Mouse (Mus musculus) CH12.LX (cell line): ENCODE measurements around the gene Cd3d. TPM values are rescaled to one million over a fixed set of nuclear protein-coding genes. Genes with fewer than 3 reads are reported as not detected.

Experiments used
- DNase-seq: peaks from one replicate; pipeline ENCODE4 v3.0.0-alpha.2; 2013; ENCODE audit errors: extremely low read depth
- H3K27ac ChIP-seq: 2 replicates; pipeline ENCODE4 v1.5.1; 2012; ENCODE audit warnings: low read depth, mild to moderate bottlenecking, control low read depth, moderate library complexity; ENCODE audit not compliant: insufficient read depth
- H3K27me3 ChIP-seq: replicated peaks from 2 replicates; pipeline ENCODE3; 2012; ENCODE audit warnings: inconsistent platforms
- H3K36me3 ChIP-seq, 2 experiments: replicated peaks in 1 of 2; 2 replicates each; pipeline versions ENCODE3 to v1.6.1; 2012; ENCODE audit warnings: inconsistent platforms in 1 of 2, low read length in 1 of 2, mild to moderate bottlenecking in 1 of 2, mixed read lengths in 1 of 2, moderate library complexity in 1 of 2; ENCODE audit not compliant: control insufficient read depth in 1 of 2, insufficient read depth in 1 of 2
- H3K4me1 ChIP-seq, 2 experiments: 2 replicates each; pipeline ENCODE4 v1.6.1; 2012; ENCODE audit warnings: inconsistent platforms in 1 of 2, moderate library complexity in 1 of 2; ENCODE audit not compliant: insufficient read depth in 2 of 2, control insufficient read depth in 1 of 2
- H3K4me2 ChIP-seq: 2 replicates; pipeline ENCODE4 v1.6.1; 2012; ENCODE audit warnings: low read depth, mild to moderate bottlenecking, control low read depth; ENCODE audit not compliant: poor library complexity, insufficient read depth, severe bottlenecking
- H3K4me3 ChIP-seq, 3 experiments: fragments of 150-350 bp in 1 of 3; sonication (generic) in 1 of 3; replicated peaks in 1 of 3; 2 replicates each; pipeline versions ENCODE3 to v1.5.1; 2011 to 2012; ENCODE audit warnings: low read depth in 2 of 3, low read length in 2 of 3, mild to moderate bottlenecking in 2 of 3, moderate library complexity in 2 of 3, control low read depth in 1 of 3, improper control_type of control experiment in 1 of 3, inconsistent platforms in 1 of 3, mixed read lengths in 1 of 3; ENCODE audit not compliant: poor library complexity in 1 of 3
- H3K79me2 ChIP-seq: replicated peaks from 2 replicates; pipeline ENCODE4 v1.6.1; 2012; ENCODE audit warnings: mild to moderate bottlenecking, moderate library complexity; ENCODE audit not compliant: control insufficient read depth, poor library complexity, insufficient read depth, severe bottlenecking; ENCODE audit errors: extremely low read depth
- H3K9ac ChIP-seq: 2 replicates; pipeline ENCODE4 v1.6.1; 2012; ENCODE audit warnings: low read depth, mild to moderate bottlenecking, control low read depth, moderate library complexity; ENCODE audit not compliant: insufficient read depth
- H3K9me3 ChIP-seq: replicated peaks from 2 replicates; pipeline ENCODE3; 2012; ENCODE audit warnings: low read length, inconsistent platforms, mixed read lengths
- BHLHE40 ChIP-seq: IDR thresholded peaks from 2 replicates; pipeline ENCODE4 v1.6.1; 2011; ENCODE audit warnings: mild to moderate bottlenecking, low read depth, low read length, improper control_type of control experiment
- CHD1 ChIP-seq: IDR thresholded peaks from 2 replicates; pipeline ENCODE4 v1.6.1; 2012; ENCODE audit warnings: low read depth, low read length, improper control_type of control experiment, inconsistent platforms
- CHD2 ChIP-seq: IDR thresholded peaks from 2 replicates; pipeline ENCODE4 v1.6.1; 2011; ENCODE audit warnings: low read length, improper control_type of control experiment
- CTCF ChIP-seq, 2 experiments: IDR thresholded peaks in 1 of 2; conservative IDR thresholded peaks in 1 of 2; 2 replicates each; pipeline ENCODE4 v1.5.1; 2011 to 2012; ENCODE audit warnings: low read depth in 2 of 2, low read length in 2 of 2, improper control_type of control experiment in 1 of 2, inconsistent platforms in 1 of 2, mild to moderate bottlenecking in 1 of 2, moderate library complexity in 1 of 2
- EP300 ChIP-seq: IDR thresholded peaks from 2 replicates; pipeline ENCODE4 v1.6.1; 2011; ENCODE audit warnings: low read length, improper control_type of control experiment
- ETS1 ChIP-seq: conservative IDR thresholded peaks from 2 replicates; pipeline ENCODE4 v1.6.1; 2012; ENCODE audit warnings: low read depth, mild to moderate bottlenecking, inconsistent platforms, low read length, improper control_type of control experiment, moderate library complexity
- GABPA ChIP-seq: IDR thresholded peaks from 2 replicates; pipeline ENCODE4 v1.6.1; 2012; ENCODE audit warnings: low read depth, low read length, improper control_type of control experiment, inconsistent platforms; ENCODE audit not compliant: insufficient replicate concordance
- IRF4 ChIP-seq: IDR thresholded peaks from 2 replicates; pipeline ENCODE4 v1.6.1; 2014; ENCODE audit warnings: low read depth, mild to moderate bottlenecking, inconsistent platforms, low read length, improper control_type of control experiment
- JUN ChIP-seq: IDR thresholded peaks from 2 replicates; pipeline ENCODE4 v1.6.1; 2011; ENCODE audit warnings: low read depth, mild to moderate bottlenecking, low read length, improper control_type of control experiment, moderate library complexity; ENCODE audit not compliant: insufficient read depth
- JUND ChIP-seq: conservative IDR thresholded peaks from 2 replicates; pipeline ENCODE4 v1.6.1; 2011; ENCODE audit warnings: low read depth, low read length, improper control_type of control experiment
- KAT2A ChIP-seq: IDR thresholded peaks from 2 replicates; pipeline ENCODE4 v1.6.1; 2012; ENCODE audit warnings: low read length, improper control_type of control experiment, inconsistent platforms; ENCODE audit not compliant: insufficient replicate concordance
- MAX ChIP-seq: IDR thresholded peaks from 2 replicates; pipeline ENCODE4 v1.6.1; 2011; ENCODE audit warnings: low read length, improper control_type of control experiment
- MEF2A ChIP-seq: IDR thresholded peaks from 2 replicates; pipeline ENCODE4 v1.6.1; 2014; ENCODE audit warnings: low read depth, mild to moderate bottlenecking, inconsistent platforms, low read length, improper control_type of control experiment, borderline replicate concordance
- MXI1 ChIP-seq: IDR thresholded peaks from 2 replicates; pipeline ENCODE4 v1.6.1; 2011; ENCODE audit warnings: mild to moderate bottlenecking, low read depth, low read length, improper control_type of control experiment
- MYC ChIP-seq: IDR thresholded peaks from 2 replicates; pipeline ENCODE4 v1.6.1; 2011; ENCODE audit warnings: low read depth, mild to moderate bottlenecking, improper control_type of control experiment, low read length
- PAX5 ChIP-seq: IDR thresholded peaks from 2 replicates; pipeline ENCODE4 v1.6.1; 2012; ENCODE audit warnings: low read length, inconsistent platforms, mixed read lengths
- POLR2A ChIP-seq: IDR thresholded peaks from 2 replicates; pipeline ENCODE4 v1.6.1; 2011; ENCODE audit warnings: low read depth, mild to moderate bottlenecking, improper control_type of control experiment, low read length
- POLR2AphosphoS2 ChIP-seq: IDR thresholded peaks from 2 replicates; pipeline ENCODE4 v1.6.1; 2011; ENCODE audit warnings: low read depth, low read length, improper control_type of control experiment
- RAD21 ChIP-seq: IDR thresholded peaks from 2 replicates; pipeline ENCODE4 v1.6.1; 2011; ENCODE audit warnings: low read depth, mild to moderate bottlenecking, low read length, improper control_type of control experiment, moderate library complexity
- RCOR1 ChIP-seq: conservative IDR thresholded peaks from 2 replicates; pipeline ENCODE4 v1.6.1; 2012; ENCODE audit warnings: low read depth, mild to moderate bottlenecking, inconsistent platforms, low read length, improper control_type of control experiment
- SMC3 ChIP-seq: IDR thresholded peaks from 2 replicates; pipeline ENCODE4 v1.6.1; 2011; ENCODE audit warnings: low read depth, low read length, improper control_type of control experiment
- TBP ChIP-seq: conservative IDR thresholded peaks from 2 replicates; pipeline ENCODE4 v1.6.1; 2011; ENCODE audit warnings: low read depth, low read length, improper control_type of control experiment
- USF1 ChIP-seq: IDR thresholded peaks from 2 replicates; pipeline ENCODE4 v1.6.1; 2014; ENCODE audit warnings: low read depth, mild to moderate bottlenecking, inconsistent platforms, low read length, improper control_type of control experiment
- ZKSCAN1 ChIP-seq: IDR thresholded peaks from 2 replicates; pipeline ENCODE4 v1.6.1; 2012; ENCODE audit warnings: low read depth, inconsistent platforms, low read length, improper control_type of control experiment, borderline replicate concordance
- ZNF384 ChIP-seq: IDR thresholded peaks from 2 replicates; pipeline ENCODE4 v1.6.1; 2012; ENCODE audit warnings: low read depth, low read length, improper control_type of control experiment, inconsistent platforms
- dilution Hi-C: fragments of 300-500 bp; cut with MboI; formaldehyde crosslinking; loops from 2 replicates; pipeline ENCODE4 v1.14.3; 2020; ENCODE audit warnings: low sequenced_read_pairs; ENCODE audit not compliant: extremely low pct_unique_long_range_greater_than_20kb, extremely low pct_ligation_motif_present
- in situ Hi-C: fragments of 300-500 bp; cut with MboI; formaldehyde crosslinking; loops from 3 replicates; pipeline ENCODE4 v1.14.3; 2019; ENCODE audit warnings: low sequenced_read_pairs, low pct_ligation_motif_present, low pct_unique_long_range_greater_than_20kb, mixed read lengths
- polyA plus RNA-seq: library from polyadenylated mRNA; unstranded; fragments of >175 nt; gene quantifications from 2 replicates; pipeline ENCODE4 v1.2.1, GENCODE M21; 2012; ENCODE audit warnings: low read depth; ENCODE audit not compliant: insufficient read length
- total RNA-seq, 2 experiments: library from RNA; depleted of rRNA; stranded (reverse); fragments of 300-350 nt in 1 of 2; fragments of >200 nt in 1 of 2; gene quantifications; 2 replicates each; pipeline ENCODE4 v1.2.3; 2012 to 2014

Gene Cd3d
- total and polyA plus RNA-seq, 3 experiments: 0.27 to 5.5 (median 2.6) TPM

- Histone ChIP-seq H3K4me2 (no peak overlapping the region), H3K27me3 (peaks cover 4% of the 10 kb centered on the region), H3K9me3 (no peaks in the 10 kb centered on the region), H3K9ac (no peak overlapping the region), H3K79me2 (no peaks in the 10 kb centered on the region), H3K27ac (no peak overlapping the region), H3K36me3 (no peaks in the 10 kb centered on the region), H3K4me1 (peaks cover 26 to 30% of the 10 kb centered on the region in 2 experiments), H3K4me3 (no peak overlapping the region)
- DNase-seq: no peak
- TF ChIP-seq SMC3 (no peak), IRF4 (no peak), RAD21 (no peak), KAT2A (no peak), MYC (no peak), MEF2A (no peak), MXI1 (no peak), USF1 (0 out of 2 replicates have a peak, but pooled peaks have one; percentile 7)
- dilution Hi-C loops: no loop called here
- in situ Hi-C loops: no loop called here
These were observed 495 bp downstream of the Cd3d start for GRCm38 (mm10) chr9:44982081-44982480.

- Histone ChIP-seq H3K9ac (no peak overlapping the region), H3K27me3 (peaks cover 4% of the 10 kb centered on the region), H3K4me2 (no peak overlapping the region), H3K27ac (no peak overlapping the region), H3K79me2 (no peaks in the 10 kb centered on the region), H3K4me3 (no peak overlapping the region), H3K4me1 (peaks cover 27 to 34% of the 10 kb centered on the region in 2 experiments), H3K36me3 (no peaks in the 10 kb centered on the region), H3K9me3 (no peaks in the 10 kb centered on the region)
- in situ Hi-C loops: no loop called here
- dilution Hi-C loops: no loop called here
- TF ChIP-seq TBP (no peak), RAD21 (no peak), BHLHE40 (no peak), ETS1 (no peak), MAX (no peak)
- no peak for DNase-seq
These were observed 945 bp downstream of the Cd3d start for GRCm38 (mm10) chr9:44982531-44982930.

GRCm38 (mm10) chr9:44983001-44983400 lies 1.4 kb downstream of the Cd3d start:
- Histone ChIP-seq H3K79me2 (no peaks in the 10 kb centered on the region), H3K9ac (no peak overlapping the region), H3K4me3 (no peak overlapping the region), H3K4me2 (no peak overlapping the region), H3K27ac (no peak overlapping the region), H3K4me1 (peaks cover 27 to 35% of the 10 kb centered on the region in 2 experiments), H3K9me3 (no peaks in the 10 kb centered on the region), H3K36me3 (no peaks in the 10 kb centered on the region), H3K27me3 (peaks cover 3% of the 10 kb centered on the region)
- dilution Hi-C loops (no loop called here), in situ Hi-C loops (no loop called here)
- no peak for TF ChIP-seq ZKSCAN1
- no peak for TF ChIP-seq PAX5
- no peak for TF ChIP-seq IRF4
- TF ChIP-seq KAT2A: no peak
- no peak for TF ChIP-seq EP300
- TF ChIP-seq JUN: no peak
- TF ChIP-seq MAX: no peak
- no peak for TF ChIP-seq POLR2A
- TF ChIP-seq RCOR1: no peak
- no peak for TF ChIP-seq JUND
- no peak for TF ChIP-seq MEF2A
- no peak for TF ChIP-seq GABPA
- TF ChIP-seq TBP: no peak
- TF ChIP-seq ETS1: no peak
- no peak for TF ChIP-seq CHD2
- no peak for TF ChIP-seq CHD1
- no peak for TF ChIP-seq POLR2AphosphoS2
- no peak for TF ChIP-seq CTCF (conservative IDR thresholded peaks at IDR 0.05 in 1 of 2, IDR thresholded peaks at IDR 0.05 in 1 of 2; ENCODE audit: low read depth in 2 of 2, low read length in 2 of 2)
- TF ChIP-seq ZNF384: no peak
- no peak for DNase-seq
